Mouse (Mus musculus) layer of hippocampus, adult 9-10 months (tissue): ENCODE data around the gene Fndc8.
"Not testable (repeated sequence)": the region's sequence is repeated elsewhere in the genome, so short reads cannot be mapped to it uniquely, and the experiment has no call there.

Experiments
- DNase-seq: peaks from one replicate; pipeline ENCODE4 v3.0.0; 2022; ENCODE audit warnings: low spot score

Gene Fndc8

GRCm38 (mm10) chr11:82910679-82911389 lies 18.9 kb downstream of the Fndc8 start:
- DNase-seq = no peak

GRCm38 (mm10) chr11:82914711-82915352 lies 22.9 kb downstream of the Fndc8 start:
- peak; percentile 21 for DNase-seq

GRCm38 (mm10) chr11:82920768-82921167 lies 28.8 kb downstream of the Fndc8 start:
- DNase-seq = no peak

GRCm38 (mm10) chr11:82921691-82922090 lies 29.8 kb downstream of the Fndc8 start:
- no peak for DNase-seq

DNA sequence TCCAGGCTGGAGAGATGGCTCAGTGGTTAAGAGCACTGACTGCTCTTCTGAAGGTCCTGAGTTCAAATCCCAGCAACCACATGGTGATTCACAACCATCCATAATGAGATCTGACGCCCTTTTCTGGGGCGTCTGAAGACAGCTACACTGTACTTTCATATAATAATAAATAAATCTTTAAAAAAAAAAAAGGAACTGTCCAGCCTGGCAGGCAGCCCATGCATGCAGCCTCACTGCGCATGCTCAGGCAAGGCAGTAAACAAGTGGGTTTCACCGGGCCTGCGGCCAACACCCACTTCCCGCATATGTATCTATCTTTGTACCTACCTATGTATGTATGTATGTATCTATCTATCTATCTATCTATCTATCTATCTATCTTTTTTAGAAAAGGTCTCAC lies 32.0 kb downstream of the Fndc8 start:
- DNase-seq = not testable (repeated sequence)

GRCm38 (mm10) chr11:82928897-82929632 lies 37.1 kb downstream of the Fndc8 start:
- no peak for DNase-seq

- no peak for DNase-seq
These were observed 37.7 kb downstream of the Fndc8 start for GRCm38 (mm10) chr11:82929633-82929950.

DNA sequence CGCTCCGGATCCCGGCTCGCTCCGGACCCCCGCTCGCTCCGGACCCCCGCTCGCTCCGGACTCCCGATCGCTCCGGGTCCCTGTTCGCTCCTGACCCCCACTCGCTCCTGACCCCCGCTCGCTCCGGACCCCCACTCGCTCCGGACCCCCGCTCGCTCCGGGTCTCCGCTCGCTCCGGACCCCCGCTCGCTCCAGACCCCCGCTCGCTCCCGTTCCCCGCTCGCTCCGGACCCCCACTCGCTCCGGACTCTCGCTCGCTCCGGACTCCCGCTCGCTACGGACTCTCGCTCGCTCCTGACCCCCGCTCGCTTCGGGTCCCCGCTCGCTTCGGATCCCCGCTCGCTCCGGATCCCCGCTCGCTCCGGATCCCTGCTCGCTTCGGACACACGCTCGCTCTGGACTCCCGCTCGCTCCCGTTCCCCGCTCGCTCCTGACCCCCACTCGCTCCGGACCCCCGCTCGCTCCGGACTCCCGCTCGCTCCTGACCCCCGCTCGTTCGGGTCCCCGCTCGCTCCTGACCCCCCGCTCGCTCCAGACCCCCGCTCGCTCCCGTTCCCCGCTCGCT lies 38.5 kb downstream of the Fndc8 start:
- not testable (repeated sequence) for DNase-seq

- not testable (repeated sequence) for DNase-seq
These were observed 39.2 kb downstream of the Fndc8 start for GRCm38 (mm10) chr11:82931161-82931560.

DNA sequence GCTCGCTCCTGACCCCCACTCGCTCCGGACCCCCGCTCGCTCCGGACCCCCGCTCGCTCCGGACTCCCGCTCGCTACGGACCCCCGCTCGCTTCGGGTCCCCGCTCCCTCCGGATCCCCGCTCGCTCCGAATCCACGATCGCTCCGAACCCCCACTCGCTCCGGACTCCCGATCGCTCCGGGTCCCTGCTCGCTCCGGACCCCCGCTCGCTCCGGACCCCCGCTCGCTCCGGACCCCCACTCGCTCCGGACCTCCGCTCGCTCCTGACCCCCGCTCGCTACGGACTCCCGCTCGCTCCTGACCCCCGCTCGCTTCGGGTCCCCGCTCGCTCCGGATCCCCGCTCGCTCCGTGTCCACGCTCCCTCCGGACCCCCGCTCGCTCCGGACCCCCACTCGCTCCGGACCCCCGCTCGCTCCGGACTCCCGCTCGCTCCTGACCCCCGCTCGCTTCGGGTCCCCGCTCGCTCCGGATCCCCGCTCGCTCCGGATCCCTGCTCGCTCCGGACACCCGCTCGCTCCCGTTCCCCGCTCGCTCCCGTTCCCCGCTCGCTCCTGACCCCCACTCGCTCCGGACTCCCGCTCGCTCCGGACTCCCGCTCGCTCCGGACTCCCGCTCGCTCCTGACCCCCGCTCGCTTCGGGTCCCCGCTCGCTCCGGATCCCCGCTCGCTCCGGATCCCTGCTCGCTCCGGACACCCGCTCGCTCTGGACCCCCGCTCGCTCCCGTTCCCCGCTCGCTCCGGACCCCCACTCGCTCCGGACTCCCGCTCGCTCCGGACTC lies 39.9 kb downstream of the Fndc8 start:
- not testable (repeated sequence) for DNase-seq

- DNase-seq = no peak
These were observed 41.3 kb downstream of the Fndc8 start for GRCm38 (mm10) chr11:82933186-82933585.

DNA sequence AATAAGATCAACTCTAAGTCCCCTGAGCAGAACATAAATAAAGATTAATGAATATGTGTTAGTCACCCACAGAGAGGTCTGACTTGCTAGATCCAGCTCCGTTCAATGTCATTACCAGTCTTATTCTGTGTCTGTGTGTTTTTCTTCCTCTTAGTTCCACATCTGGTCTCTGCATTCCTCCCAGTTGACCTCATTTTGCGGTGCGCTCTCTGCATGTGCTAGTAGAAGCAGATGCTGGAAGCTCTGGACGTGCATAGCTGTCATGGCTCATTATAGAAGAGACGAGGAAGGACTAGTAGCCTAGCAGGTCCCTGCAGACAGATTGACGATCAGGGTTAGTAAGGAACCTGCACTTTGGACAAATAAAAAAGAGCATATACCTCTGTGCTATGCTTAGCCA lies 51.4 kb downstream of the Fndc8 start:
- no peak for DNase-seq

GRCm38 (mm10) chr11:82945636-82946035 lies 53.7 kb downstream of the Fndc8 start:
- DNase-seq = no peak

GRCm38 (mm10) chr11:82947457-82947856 lies 55.5 kb downstream of the Fndc8 start:
- DNase-seq = no peak

GRCm38 (mm10) chr11:82949036-82949435 lies 57.1 kb downstream of the Fndc8 start:
- no peak for DNase-seq
